Mouse (Mus musculus) small intestine, adult 2 months (tissue): ENCODE measurements at regions not wholly inside any gene's neighbourhood (a gene's known extent, or its start where the extent isn't known, plus 50 kb on each side); places are given as distances from the start of the nearest gene placed in this dataset.

Experiments
- H3K27ac ChIP-seq: fragments of 200-500 bp; 2 replicates; pipeline ENCODE4 v1.5.1; 2012; ENCODE audit warnings: low read depth, low read length, control low read depth, inconsistent platforms; ENCODE audit not compliant: insufficient read depth
- H3K27me3 ChIP-seq: fragments of 200-500 bp; 2 replicates; pipeline ENCODE4 v1.6.1; 2012; ENCODE audit warnings: mild to moderate bottlenecking, moderate library complexity, low read length, inconsistent platforms; ENCODE audit not compliant: control insufficient read depth, insufficient read depth
- H3K36me3 ChIP-seq: fragments of 200-500 bp; 2 replicates; pipeline ENCODE4 v1.6.1; 2012; ENCODE audit warnings: mild to moderate bottlenecking, low read length, control low read depth, inconsistent platforms; ENCODE audit not compliant: control insufficient read depth, insufficient read depth
- H3K4me1 ChIP-seq: fragments of 200-500 bp; 2 replicates; pipeline ENCODE4 v1.6.1; 2012; ENCODE audit warnings: low read length, inconsistent platforms, mixed read lengths; ENCODE audit not compliant: control insufficient read depth, insufficient read depth, insufficient read length
- H3K4me3 ChIP-seq: fragments of 200-500 bp; 2 replicates; pipeline ENCODE4 v1.5.1; 2012; ENCODE audit warnings: low read depth, mild to moderate bottlenecking, control low read depth, inconsistent platforms, low read length, moderate library complexity
- CTCF ChIP-seq: fragments of 200-500 bp; IDR thresholded peaks from 2 replicates; pipeline ENCODE4 v1.5.1; 2012; ENCODE audit warnings: low read depth, mild to moderate bottlenecking, control low read depth, inconsistent platforms, low read length, moderate library complexity, mixed read lengths; ENCODE audit not compliant: insufficient replicate concordance, insufficient read length; ENCODE audit errors: extremely low read depth
- POLR2A ChIP-seq: fragments of 200-500 bp; IDR thresholded peaks from 2 replicates; pipeline ENCODE4 v1.6.1; 2012; ENCODE audit warnings: low read depth, mild to moderate bottlenecking, control low read depth, inconsistent platforms, low read length, moderate library complexity
- WGBS: fragments of 180-500 bp; shearing (Covaris S2); methylation state at CpG from one replicate; pipeline ENCODE4 v1.1.7; 2018; 5-methylcytosine and 5-hydroxymethylcytosine counted together

GRCm38 (mm10) chr16:21274012-21274528 is 69.5 kb downstream of the Ephb3 start:
- TF ChIP-seq CTCF (no peak), POLR2A (no peak)
- H3K4me3 ChIP-seq, result no peak overlapping the region
- H3K36me3 ChIP-seq, result no peaks in the 10 kb centered on the region
- no peaks in the 10 kb centered on the region for H3K27me3 ChIP-seq
- 36% methylated on average over 2 of the region's 2 CpGs for WGBS
- no peak overlapping the region for H3K27ac ChIP-seq
- no peaks in the 10 kb centered on the region for H3K4me1 ChIP-seq

- TF ChIP-seq CTCF (no peak), POLR2A (no peak)
These were observed 73.3 kb downstream of the Ephb3 start for GRCm38 (mm10) chr16:21277789-21278342.

GRCm38 (mm10) chr16:21278387-21278786 is 73.8 kb downstream of the Ephb3 start:
- Histone ChIP-seq H3K36me3 (no peaks in the 10 kb centered on the region), H3K4me1 (no peaks in the 10 kb centered on the region), H3K27me3 (no peaks in the 10 kb centered on the region), H3K4me3 (no peak overlapping the region), H3K27ac (no peak overlapping the region)
- TF ChIP-seq CTCF, result no peak
- no peak for TF ChIP-seq POLR2A
- 97% methylated on average over 7 of the region's 7 CpGs for WGBS

More at GRCm38 (mm10) chr16:21277789-21278342, 73.3 kb downstream of the Ephb3 start:
- Histone ChIP-seq H3K4me3 (no peak overlapping the region), H3K27me3 (no peaks in the 10 kb centered on the region), H3K27ac (no peak overlapping the region), H3K36me3 (no peaks in the 10 kb centered on the region), H3K4me1 (no peaks in the 10 kb centered on the region)
- 89% methylated on average over 11 of the region's 11 CpGs for WGBS

GRCm38 (mm10) chr16:21280200-21280627 is 75.7 kb downstream of the Ephb3 start:
- H3K27me3 ChIP-seq, result no peaks in the 10 kb centered on the region
- no peak overlapping the region for H3K4me3 ChIP-seq
- WGBS, result 90% methylated on average over 4 of the region's 4 CpGs
- no peak for TF ChIP-seq POLR2A
- no peak for TF ChIP-seq CTCF
- no peaks in the 10 kb centered on the region for H3K36me3 ChIP-seq
- peaks cover 6% of the 10 kb centered on the region; the same call in 1 of the 2 replicates for H3K4me1 ChIP-seq
- no peak overlapping the region for H3K27ac ChIP-seq

GRCm38 (mm10) chr16:21281958-21282730 is 77.6 kb downstream of the Ephb3 start:
- Histone ChIP-seq H3K36me3 (no peaks in the 10 kb centered on the region), H3K4me1 (peaks cover 9% of the 10 kb centered on the region), H3K27me3 (no peaks in the 10 kb centered on the region), H3K27ac (no peak overlapping the region), H3K4me3 (no peak overlapping the region)
- 21% methylated on average over 14 of the region's 20 CpGs for WGBS
- TF ChIP-seq CTCF, result no peak
- no peak for TF ChIP-seq POLR2A

GRCm38 (mm10) chr16:21286099-21286498 is 81.5 kb downstream of the Ephb3 start:
- Histone ChIP-seq H3K4me3 (no peak overlapping the region), H3K27ac (no peak overlapping the region), H3K27me3 (no peaks in the 10 kb centered on the region), H3K36me3 (no peaks in the 10 kb centered on the region), H3K4me1 (peaks cover 19% of the 10 kb centered on the region)
- 12% methylated on average over 4 of the region's 4 CpGs for WGBS
- TF ChIP-seq POLR2A (no peak), CTCF (no peak)

- Histone ChIP-seq H3K36me3 (no peaks in the 10 kb centered on the region), H3K27ac (no peak overlapping the region), H3K4me1 (peaks cover 13% of the 10 kb centered on the region), H3K4me3 (no peak overlapping the region), H3K27me3 (no peaks in the 10 kb centered on the region)
- 23% methylated on average over 7 of the region's 7 CpGs for WGBS
- TF ChIP-seq POLR2A, result no peak
These were observed 85.0 kb downstream of the Ephb3 start for GRCm38 (mm10) chr16:21289528-21289927.

- Histone ChIP-seq H3K27ac (no peak overlapping the region), H3K36me3 (no peaks in the 10 kb centered on the region), H3K4me3 (no peak overlapping the region), H3K4me1 (peaks cover 15% of the 10 kb centered on the region; the same call in 1 of the 2 replicates), H3K27me3 (no peaks in the 10 kb centered on the region)
- 80% methylated on average over 11 of the region's 11 CpGs for WGBS
- TF ChIP-seq POLR2A, result no peak
- TF ChIP-seq CTCF, result no peak
These were observed 88.5 kb downstream of the Ephb3 start for GRCm38 (mm10) chr16:21293010-21293409.
